Mouse (Mus musculus): ENCODE results near the gene Hnrnpr.

DNA sequence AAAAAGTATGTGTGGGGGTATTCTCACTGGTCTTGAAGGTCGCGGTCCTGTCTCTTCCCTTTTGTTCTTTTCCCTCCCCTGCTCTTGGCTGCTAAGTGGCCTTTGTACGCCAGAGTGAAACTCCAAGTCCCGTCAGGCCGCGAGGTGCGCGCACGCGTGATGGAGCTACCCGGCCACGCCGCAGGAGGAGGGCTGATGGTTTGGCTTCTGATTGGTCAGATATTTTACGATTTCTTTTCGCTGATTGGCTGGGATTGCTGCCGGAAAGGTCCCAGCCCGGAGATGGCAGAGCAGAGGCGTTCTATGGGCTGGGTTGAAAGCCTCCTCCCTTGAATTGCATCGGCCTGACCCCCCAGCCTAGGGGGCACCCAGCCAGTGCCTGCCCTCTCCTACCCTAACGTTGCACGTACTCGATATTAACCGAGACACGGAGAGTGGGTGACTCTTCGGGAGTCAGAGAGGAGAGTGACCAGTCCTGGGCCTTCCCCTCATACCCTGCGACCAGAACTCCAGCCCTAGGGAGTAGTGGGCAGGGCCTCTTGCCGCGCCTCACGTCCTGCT lies 24.9 kb upstream of the Hnrnpr start:
- TF ChIP-seq GATA1 (IDR thresholded peaks at IDR 0.05; ENCODE audit: low read length) (no peak), TAL1 (IDR thresholded peaks at IDR 0.05; ENCODE audit: low read length) (no peak)

Data from erythroblast, embryonic 14.5 days (primary cell).